Comparison of ENCODE assay signal across 19 mouse cellular contexts in the genomic region with DNA sequence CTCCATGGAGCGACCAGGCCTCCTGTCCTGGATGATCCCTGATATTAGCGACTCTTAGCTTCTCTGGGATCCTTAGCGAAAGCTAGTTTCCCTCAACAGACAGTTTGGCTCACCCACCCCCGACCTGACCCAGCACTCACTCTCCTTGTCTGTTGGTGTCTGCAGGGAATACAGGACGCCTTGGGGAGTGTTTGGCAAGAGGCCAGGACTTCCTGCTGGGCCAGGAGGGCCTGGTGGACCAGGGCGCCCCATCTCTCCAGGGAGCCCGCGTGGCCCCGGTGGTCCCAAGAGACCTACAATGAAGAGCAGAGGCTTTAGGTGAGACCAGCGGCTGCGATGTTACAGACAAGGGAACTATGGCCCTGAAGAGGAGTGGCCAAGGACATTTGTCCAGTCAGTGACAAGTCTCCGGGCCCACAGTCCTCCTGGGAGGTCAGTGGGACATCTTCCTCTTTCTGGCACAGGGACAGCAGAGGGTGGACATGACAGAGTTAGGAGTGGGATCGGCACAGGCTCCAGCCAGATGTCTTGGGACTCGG.
DNase-seq lines count a peak whose midpoint lies in the region; ATAC-seq and TF ChIP-seq lines count a peak whose summit lies in the region.
"Had no signal": no experiment of that assay in that cellular context is flagged by ENCODE, and none has a peak within 500 bp of the region (broad histone marks: within the 10 kb centered on the region; RNA-seq: fewer than 3 reads in every experiment).

No protein-coding gene starts in this region.

- no peaks in the 10 kb centered on the region for H3K9me3 ChIP-seq in heart, postnatal 0 days (replicated peaks; ENCODE audit: control insufficient read depth, low read length)
- peaks cover 9% of the 10 kb centered on the region for H3K9me3 ChIP-seq in heart, embryonic 11.5 days (replicated peaks; ENCODE audit: control insufficient read depth, low read length)
- H3K9me3 ChIP-seq in liver, postnatal 0 days (ENCODE audit: low read length) = 0 out of 2 replicates have a peak, but pooled peaks cover 3% of the 10 kb centered on the region
- H3K9me3 ChIP-seq in liver, embryonic 12.5 days (replicated peaks) = 0 out of 2 replicates have a peak, but pooled peaks cover 1% of the 10 kb centered on the region
- no peaks in the 10 kb centered on the region for H3K9me3 ChIP-seq in intestine, postnatal 0 days (ENCODE audit: control insufficient read depth)
- H3K9me3 ChIP-seq: liver, embryonic 15.5 days; midbrain, embryonic 15.5 days had no signal

- H3K4me1 ChIP-seq in heart, postnatal 0 days (ENCODE audit: control insufficient read depth, insufficient read depth) = no peaks in the 10 kb centered on the region
- H3K4me1 ChIP-seq in heart, embryonic 11.5 days (ENCODE audit: control insufficient read depth, insufficient read depth, low read length) = no peaks in the 10 kb centered on the region
- no peaks in the 10 kb centered on the region for H3K4me1 ChIP-seq in liver, postnatal 0 days (ENCODE audit: insufficient read depth)
- H3K4me1 ChIP-seq in liver, embryonic 12.5 days = no peaks in the 10 kb centered on the region
- H3K4me1 ChIP-seq in intestine, postnatal 0 days (replicated peaks; ENCODE audit: control insufficient read depth, insufficient read depth, low read length) = no peaks in the 10 kb centered on the region
- H3K4me1 ChIP-seq: embryonic facial prominence, embryonic 13.5 days; liver, embryonic 15.5 days; midbrain, embryonic 15.5 days had no signal

- no peaks in the 10 kb centered on the region for H3K36me3 ChIP-seq in heart, postnatal 0 days (replicated peaks; ENCODE audit: control insufficient read depth, insufficient read depth, low read length)
- peaks cover 7% of the 10 kb centered on the region for H3K36me3 ChIP-seq in heart, embryonic 11.5 days (ENCODE audit: control insufficient read depth, insufficient read depth, low read length)
- no peaks in the 10 kb centered on the region for H3K36me3 ChIP-seq in liver, postnatal 0 days (replicated peaks; ENCODE audit: insufficient read depth, low read length)
- 0 out of 2 replicates have a peak, but pooled peaks cover 2% of the 10 kb centered on the region for H3K36me3 ChIP-seq in liver, embryonic 12.5 days
- no peaks in the 10 kb centered on the region for H3K36me3 ChIP-seq in intestine, postnatal 0 days (ENCODE audit: control insufficient read depth, insufficient read depth)
- H3K36me3 ChIP-seq: liver, embryonic 15.5 days; midbrain, embryonic 15.5 days had no signal

- no peak for DNase-seq in heart, postnatal 0 days (ENCODE audit: low spot score)
- DNase-seq in liver, postnatal 0 days = peak; percentile 35
- DNase-seq in B cell, adult 2 months = peak; percentile 5 to 6
- peak; percentile 42 for DNase-seq in adrenal gland, adult 2 months
- DNase-seq: cerebellum, adult 8-10 months; forebrain, postnatal 0 days; heart, adult 11 months; heart, postnatal 14 days; kidney, adult 8-10 months; retina, postnatal 1 day had no signal

- TF ChIP-seq CTCF in heart, postnatal 0 days (IDR thresholded peaks at IDR 0.05; ENCODE audit: low read depth) = no peak
- TF ChIP-seq CTCF in liver, postnatal 0 days (IDR thresholded peaks at IDR 0.05; ENCODE audit: low read depth) = no peak
- TF ChIP-seq CTCF in intestine, postnatal 0 days (IDR thresholded peaks at IDR 0.05; ENCODE audit: low read depth) = no peak

- WGBS in heart, postnatal 0 days = 59% methylated on average over 14 of the region's 14 CpGs
- WGBS in heart, embryonic 11.5 days (ENCODE audit: insufficient replicate concordance) = 65% methylated on average over 14 of the region's 14 CpGs
- 56% methylated on average over 14 of the region's 14 CpGs for WGBS in liver, postnatal 0 days (ENCODE audit: insufficient replicate concordance)
- 55% methylated on average over 14 of the region's 14 CpGs for whole genome bisulfite sequencing in liver, embryonic 12.5 days (ENCODE audit: insufficient replicate concordance)
- 55% methylated on average over 14 of the region's 14 CpGs for WGBS in intestine, postnatal 0 days

- no peak overlapping the region for H3K4me3 ChIP-seq in heart, postnatal 0 days (ENCODE audit: low read depth, low read length)
- H3K4me3 ChIP-seq in heart, embryonic 11.5 days (ENCODE audit: low read depth, low read length) = no peak overlapping the region
- no peak overlapping the region for H3K4me3 ChIP-seq in liver, postnatal 0 days (ENCODE audit: low read depth, low read length)
- no peak overlapping the region for H3K4me3 ChIP-seq in liver, embryonic 12.5 days
- H3K4me3 ChIP-seq in intestine, postnatal 0 days (ENCODE audit: low read depth, low read length) = no peak overlapping the region
- H3K4me3 ChIP-seq: embryonic facial prominence, embryonic 13.5 days; limb, embryonic 13.5 days; liver, embryonic 15.5 days; midbrain, embryonic 15.5 days had no signal

- no peak overlapping the region for H3K9ac ChIP-seq in heart, postnatal 0 days (replicated peaks; ENCODE audit: low read depth, low read length)
- H3K9ac ChIP-seq in heart, embryonic 11.5 days (ENCODE audit: low read depth, low read length) = no peak overlapping the region
- H3K9ac ChIP-seq in liver, postnatal 0 days (replicated peaks) = no peak overlapping the region
- no peak overlapping the region for H3K9ac ChIP-seq in liver, embryonic 12.5 days
- no peak overlapping the region for H3K9ac ChIP-seq in intestine, postnatal 0 days (ENCODE audit: low read depth, low read length)
- H3K9ac ChIP-seq: embryonic facial prominence, embryonic 13.5 days; forebrain, postnatal 0 days; limb, embryonic 13.5 days; liver, embryonic 15.5 days; midbrain, embryonic 15.5 days had no signal

- H3K27ac ChIP-seq in heart, postnatal 0 days (ENCODE audit: low read depth) = no peak overlapping the region
- no peak overlapping the region for H3K27ac ChIP-seq in heart, embryonic 11.5 days (ENCODE audit: low read depth, low read length)
- no peak overlapping the region for H3K27ac ChIP-seq in liver, postnatal 0 days (ENCODE audit: low read depth)
- no peak overlapping the region for H3K27ac ChIP-seq in liver, embryonic 12.5 days
- H3K27ac ChIP-seq in intestine, postnatal 0 days (ENCODE audit: low read depth, low read length) = no peak overlapping the region
- H3K27ac ChIP-seq: embryonic facial prominence, embryonic 13.5 days; limb, embryonic 13.5 days; liver, embryonic 15.5 days; midbrain, embryonic 15.5 days had no signal

- ATAC-seq in heart, postnatal 0 days (ENCODE audit: insufficient read depth, low read depth) = 0 out of 2 replicates have a peak, but pooled peaks have one; percentile 2
- ATAC-seq in heart, embryonic 11.5 days (replicated peaks; ENCODE audit: insufficient number of reproducible peaks, low FRiP score, low TSS enrichment) = no peak
- no peak for ATAC-seq in liver, postnatal 0 days
- no peak for ATAC-seq in liver, embryonic 12.5 days
- ATAC-seq in intestine, postnatal 0 days = no peak
- ATAC-seq in cerebellum, adult (ENCODE audit: insufficient number of reproducible peaks, low FRiP score, low TSS enrichment) = no peak
- ATAC-seq: forebrain, postnatal 0 days; hindbrain, embryonic 16.5 days; midbrain, embryonic 15.5 days had no signal

- no peak for TF ChIP-seq EP300 in heart, postnatal 0 days (IDR thresholded peaks at IDR 0.05; ENCODE audit: low read depth)
- TF ChIP-seq EP300 in liver, postnatal 0 days (IDR thresholded peaks at IDR 0.05; ENCODE audit: low read depth) = no peak

- no peak overlapping the region for H3K4me2 ChIP-seq in heart, postnatal 0 days (ENCODE audit: low read depth, low read length)
- H3K4me2 ChIP-seq in heart, embryonic 11.5 days = no peak overlapping the region
- H3K4me2 ChIP-seq in liver, postnatal 0 days (ENCODE audit: low read depth, low read length) = no peak overlapping the region
- no peak overlapping the region for H3K4me2 ChIP-seq in liver, embryonic 12.5 days
- H3K4me2 ChIP-seq in intestine, postnatal 0 days (replicated peaks; ENCODE audit: low read depth) = no peak overlapping the region
- H3K4me2 ChIP-seq: embryonic facial prominence, embryonic 13.5 days; limb, embryonic 13.5 days; liver, embryonic 15.5 days; midbrain, embryonic 15.5 days had no signal

- H3K27me3 ChIP-seq in heart, postnatal 0 days (ENCODE audit: control insufficient read depth, insufficient read depth, low read length) = no peaks in the 10 kb centered on the region
- no peaks in the 10 kb centered on the region for H3K27me3 ChIP-seq in heart, embryonic 11.5 days (ENCODE audit: control insufficient read depth, insufficient read depth, low read length)
- H3K27me3 ChIP-seq in liver, postnatal 0 days (ENCODE audit: insufficient read depth, low read length) = no peaks in the 10 kb centered on the region
- no peaks in the 10 kb centered on the region for H3K27me3 ChIP-seq in liver, embryonic 12.5 days (replicated peaks)
- H3K27me3 ChIP-seq in intestine, postnatal 0 days (replicated peaks; ENCODE audit: control insufficient read depth, insufficient read depth, low read length) = no peaks in the 10 kb centered on the region
- H3K27me3 ChIP-seq: embryonic facial prominence, embryonic 13.5 days; limb, embryonic 13.5 days; liver, embryonic 15.5 days; midbrain, embryonic 15.5 days had no signal
